Mouse (Mus musculus) layer of hippocampus, adult 9-11 months (tissue): ENCODE results near the gene Tmem132c.
"Not testable (repeated sequence)": the region's sequence is repeated elsewhere in the genome, so short reads cannot be mapped to it uniquely, and the experiment has no call there.

Experiments
- DNase-seq: peaks from one replicate; pipeline ENCODE4 v3.0.0; 2022

Tmem132c gene

GRCm38 (mm10) chr5:127347053-127347748 lies 105.6 kb downstream of the Tmem132c start:
- DNase-seq: no peak

GRCm38 (mm10) chr5:127349221-127350065 lies 107.8 kb downstream of the Tmem132c start:
- no peak for DNase-seq

GRCm38 (mm10) chr5:127353002-127353401 lies 111.4 kb downstream of the Tmem132c start:
- DNase-seq: no peak

GRCm38 (mm10) chr5:127355836-127356235 lies 114.2 kb downstream of the Tmem132c start:
- no peak for DNase-seq

GRCm38 (mm10) chr5:127357878-127358277 lies 116.3 kb downstream of the Tmem132c start:
- not testable (repeated sequence) for DNase-seq

- no peak for DNase-seq
These were observed 119.5 kb downstream of the Tmem132c start for GRCm38 (mm10) chr5:127361145-127361544.

- no peak for DNase-seq
These were observed 123.5 kb downstream of the Tmem132c start for GRCm38 (mm10) chr5:127365061-127365460.

- no peak for DNase-seq
These were observed 126.6 kb downstream of the Tmem132c start for GRCm38 (mm10) chr5:127368191-127368590.

GRCm38 (mm10) chr5:127369812-127370211 lies 128.2 kb downstream of the Tmem132c start:
- DNase-seq: no peak

GRCm38 (mm10) chr5:127370503-127370902 lies 128.9 kb downstream of the Tmem132c start:
- no peak for DNase-seq

- DNase-seq: peak; percentile 43
These were observed 132.6 kb downstream of the Tmem132c start for GRCm38 (mm10) chr5:127374251-127374650.

- DNase-seq: no peak
These were observed 134.0 kb downstream of the Tmem132c start for GRCm38 (mm10) chr5:127375654-127376053.

GRCm38 (mm10) chr5:127378521-127378920 lies 136.9 kb downstream of the Tmem132c start:
- DNase-seq: no peak

- peak; percentile 18 for DNase-seq
These were observed 137.7 kb downstream of the Tmem132c start for GRCm38 (mm10) chr5:127379351-127379750.

- peak; percentile 36 for DNase-seq
These were observed 139.6 kb downstream of the Tmem132c start for GRCm38 (mm10) chr5:127381216-127381615.

- DNase-seq: no peak
These were observed 141.0 kb downstream of the Tmem132c start for GRCm38 (mm10) chr5:127382571-127382970.

GRCm38 (mm10) chr5:127391187-127391586 lies 149.6 kb downstream of the Tmem132c start:
- DNase-seq: no peak

- no peak for DNase-seq
These were observed 155.3 kb downstream of the Tmem132c start for GRCm38 (mm10) chr5:127396889-127397288.

GRCm38 (mm10) chr5:127398010-127398409 lies 156.4 kb downstream of the Tmem132c start:
- DNase-seq: no peak

GRCm38 (mm10) chr5:127405391-127406000 lies 163.9 kb downstream of the Tmem132c start:
- DNase-seq: no peak

- DNase-seq: no peak
These were observed 164.5 kb downstream of the Tmem132c start for GRCm38 (mm10) chr5:127406014-127406655.

GRCm38 (mm10) chr5:127416536-127416935 lies 174.9 kb downstream of the Tmem132c start:
- DNase-seq: peak; percentile 41

GRCm38 (mm10) chr5:127423936-127424335 lies 182.3 kb downstream of the Tmem132c start:
- no peak for DNase-seq
